Mouse (Mus musculus): ENCODE measurements around the gene Surf1. TPM values are rescaled to one million over a fixed set of nuclear protein-coding genes. Genes with fewer than 3 reads are reported as not detected.
"Not testable (repeated sequence)": the region's sequence is repeated elsewhere in the genome, so short reads cannot be mapped to it uniquely, and the experiment has no call there.

Gene Surf1
- polyA plus RNA-seq, 1 experiment = 53.8 TPM

DNA sequence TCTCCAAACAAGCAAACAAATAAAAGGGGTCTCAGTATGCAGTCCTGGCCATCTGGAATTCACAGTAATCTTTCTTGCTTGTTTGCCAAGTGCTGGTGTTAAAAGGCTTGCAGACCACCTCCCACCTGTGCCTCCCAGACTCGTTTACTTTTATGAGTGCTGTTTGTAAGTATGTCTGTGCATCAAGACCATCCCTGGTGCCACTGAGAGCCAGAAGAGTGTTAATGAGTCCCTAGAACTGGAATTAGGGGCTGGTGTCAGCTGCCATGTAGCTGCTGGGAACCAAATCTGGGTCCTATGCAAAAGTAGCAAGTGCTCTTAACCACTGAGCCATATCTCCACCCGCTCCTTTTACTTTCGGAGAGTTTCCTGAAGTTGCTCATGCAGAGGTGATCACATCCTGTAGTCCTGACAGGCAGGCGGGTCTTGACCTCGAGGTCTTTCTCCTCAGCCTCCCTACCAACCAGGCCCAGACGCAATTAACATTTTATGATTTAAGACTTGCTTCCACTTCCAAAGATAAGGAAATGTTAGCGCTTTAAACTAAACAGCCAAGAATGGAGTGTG is 14.4 kb downstream of the Surf1 start:
- TF ChIP-seq CEBPB (IDR thresholded peaks at IDR 0.05; ENCODE audit: insufficient read depth, poor library complexity, severe bottlenecking) (no peak), MAX (IDR thresholded peaks at IDR 0.05; ENCODE audit: low read depth) (no peak), TCF3 (IDR thresholded peaks at IDR 0.05; ENCODE audit: insufficient read length, low read depth) (no peak), MYOG (IDR thresholded peaks at IDR 0.05; ENCODE audit: control insufficient read depth in 1 of 3, insufficient read depth in 1 of 3, insufficient read length in 2 of 3, low read depth in 2 of 3) (no peak), TCF12 (IDR thresholded peaks at IDR 0.05; ENCODE audit: insufficient read depth, poor library complexity, severe bottlenecking) (no peak), USF1 (IDR thresholded peaks at IDR 0.05; ENCODE audit: low read depth) (no peak), POLR2A (IDR thresholded peaks at IDR 0.05; ENCODE audit: insufficient read length, low read depth) (no peak), SRF (IDR thresholded peaks at IDR 0.05; ENCODE audit: control insufficient read depth, insufficient read length, low read depth) (no peak)
- H3K36me3 ChIP-seq (ENCODE audit: control insufficient read depth, insufficient read depth) = peaks cover 27% of the 10 kb centered on the region

GRCm38 (mm10) chr2:26900731-26901130 is 15.6 kb downstream of the Surf1 start:
- Histone ChIP-seq H3K27me3 (ENCODE audit: control insufficient read depth, insufficient read depth, insufficient read length) (no peaks in the 10 kb centered on the region), H3K4me3 (peak overlapping the region; percentile 95), H3K36me3 (ENCODE audit: control insufficient read depth, insufficient read depth) (peaks cover 37% of the 10 kb centered on the region), H3K79me2 (ENCODE audit: control insufficient read depth, insufficient read depth) (peaks cover 41% of the 10 kb centered on the region), H3ac (ENCODE audit: control insufficient read depth, insufficient read length) (no peak overlapping the region), H3K4me2 (ENCODE audit: low read depth) (no peak overlapping the region)
- no peak for TF ChIP-seq REST (IDR thresholded peaks at IDR 0.05; ENCODE audit: insufficient read depth, insufficient read length)
- no peak for TF ChIP-seq TCF3 (IDR thresholded peaks at IDR 0.05; ENCODE audit: insufficient read length, low read depth)
- no peak for TF ChIP-seq CEBPB (IDR thresholded peaks at IDR 0.05; ENCODE audit: insufficient read depth, poor library complexity, severe bottlenecking)
- TF ChIP-seq TCF12 (IDR thresholded peaks at IDR 0.05; ENCODE audit: insufficient read depth, poor library complexity, severe bottlenecking) = no peak
- no peak for TF ChIP-seq MAX (IDR thresholded peaks at IDR 0.05; ENCODE audit: low read depth)
- TF ChIP-seq POLR2AphosphoS2 (IDR thresholded peaks at IDR 0.05; ENCODE audit: insufficient read length, low read depth) = no peak
- TF ChIP-seq POLR2A (IDR thresholded peaks at IDR 0.05; ENCODE audit: insufficient read length, low read depth) = no peak
- no peak for TF ChIP-seq SRF (IDR thresholded peaks at IDR 0.05; ENCODE audit: control insufficient read depth, insufficient read length, low read depth)
- no peak for TF ChIP-seq USF1 (IDR thresholded peaks at IDR 0.05; ENCODE audit: low read depth)
- no peak for TF ChIP-seq MYOD1 (IDR thresholded peaks at IDR 0.05; ENCODE audit: control insufficient read depth in 1 of 3, insufficient read length in 2 of 3, low read depth in 2 of 3)
- TF ChIP-seq MYOG (IDR thresholded peaks at IDR 0.05; ENCODE audit: control insufficient read depth in 1 of 3, insufficient read depth in 1 of 3, insufficient read length in 2 of 3, low read depth in 2 of 3) = no peak
- TF ChIP-seq E2F4 (IDR thresholded peaks at IDR 0.05; ENCODE audit: insufficient read depth) = no peak

More for the DNA sequence above, 14.4 kb downstream of the Surf1 start:
- H3K27me3 ChIP-seq (ENCODE audit: control insufficient read depth, insufficient read depth, insufficient read length) = no peaks in the 10 kb centered on the region
- peak overlapping the region; percentile 95 for H3K4me3 ChIP-seq
- H3K79me2 ChIP-seq (ENCODE audit: control insufficient read depth, insufficient read depth) = peaks cover 41% of the 10 kb centered on the region
- peak overlapping the region; percentile 61 for H3ac ChIP-seq (ENCODE audit: control insufficient read depth, insufficient read length)
- peak overlapping the region; percentile 97 for H3K4me2 ChIP-seq (ENCODE audit: low read depth)

DNA sequence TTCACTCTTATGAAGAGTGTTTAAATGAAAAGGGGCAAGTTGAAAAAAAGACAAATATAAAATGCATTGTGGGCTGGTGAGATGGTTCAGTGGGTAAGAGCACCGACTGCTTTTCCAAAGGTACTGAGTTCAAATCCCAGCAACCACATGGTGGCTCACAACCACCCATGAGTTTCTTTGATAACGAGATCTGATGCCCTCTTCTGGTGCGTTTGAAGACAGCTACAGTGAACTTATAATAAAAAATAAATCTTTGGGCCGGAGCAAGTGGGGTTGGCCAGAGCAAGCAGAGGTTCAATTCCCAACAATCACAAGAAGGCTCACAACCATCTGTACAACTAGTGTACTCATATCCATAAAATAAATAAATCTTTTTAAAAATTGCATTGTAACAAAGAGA is 20.4 kb downstream of the Surf1 start:
- H3K4me3 ChIP-seq = no peak overlapping the region
- TF ChIP-seq USF1 (IDR thresholded peaks at IDR 0.05; ENCODE audit: low read depth) (no peak), MYOD1 (IDR thresholded peaks at IDR 0.05; ENCODE audit: control insufficient read depth in 1 of 3, insufficient read length in 2 of 3, low read depth in 2 of 3) (no peak), TCF12 (IDR thresholded peaks at IDR 0.05; ENCODE audit: insufficient read depth, poor library complexity, severe bottlenecking) (no peak), MYOG (IDR thresholded peaks at IDR 0.05; ENCODE audit: control insufficient read depth in 1 of 3, insufficient read depth in 1 of 3, insufficient read length in 2 of 3, low read depth in 2 of 3) (no peak), POLR2AphosphoS2 (IDR thresholded peaks at IDR 0.05; ENCODE audit: insufficient read length, low read depth) (no peak), POLR2A (IDR thresholded peaks at IDR 0.05; ENCODE audit: insufficient read length, low read depth) (no peak), CEBPB (IDR thresholded peaks at IDR 0.05; ENCODE audit: insufficient read depth, poor library complexity, severe bottlenecking) (no peak), E2F4 (IDR thresholded peaks at IDR 0.05; ENCODE audit: insufficient read depth) (no peak), TCF3 (IDR thresholded peaks at IDR 0.05; ENCODE audit: insufficient read length, low read depth) (no peak), SRF (IDR thresholded peaks at IDR 0.05; ENCODE audit: control insufficient read depth, insufficient read length, low read depth) (no peak), MAX (IDR thresholded peaks at IDR 0.05; ENCODE audit: low read depth) (no peak), REST (IDR thresholded peaks at IDR 0.05; ENCODE audit: insufficient read depth, insufficient read length) (no peak)
- H3K36me3 ChIP-seq (ENCODE audit: control insufficient read depth, insufficient read depth) = peaks cover 71% of the 10 kb centered on the region
- H3K27me3 ChIP-seq (ENCODE audit: control insufficient read depth, insufficient read depth, insufficient read length) = no peaks in the 10 kb centered on the region
- no peak overlapping the region for H3ac ChIP-seq (ENCODE audit: control insufficient read depth, insufficient read length)
- peaks cover 14% of the 10 kb centered on the region for H3K79me2 ChIP-seq (ENCODE audit: control insufficient read depth, insufficient read depth)
- H3K4me2 ChIP-seq (ENCODE audit: low read depth) = no peak overlapping the region

- H3K27me3 ChIP-seq (ENCODE audit: control insufficient read depth, insufficient read depth, insufficient read length); H3K4me3 ChIP-seq; H3K4me2 ChIP-seq (ENCODE audit: low read depth); H3ac ChIP-seq (ENCODE audit: control insufficient read depth, insufficient read length); H3K79me2 ChIP-seq (ENCODE audit: control insufficient read depth, insufficient read depth): not testable (repeated sequence)
- peaks cover 22% of the 10 kb centered on the region for H3K36me3 ChIP-seq (ENCODE audit: control insufficient read depth, insufficient read depth)
Measured at GRCm38 (mm10) chr2:26886170-26886569, 30.2 kb downstream of the Surf1 start.

- not testable (repeated sequence) for H3ac ChIP-seq (ENCODE audit: control insufficient read depth, insufficient read length); H3K4me3 ChIP-seq; H3K27me3 ChIP-seq (ENCODE audit: control insufficient read depth, insufficient read depth, insufficient read length); H3K4me2 ChIP-seq (ENCODE audit: low read depth); H3K79me2 ChIP-seq (ENCODE audit: control insufficient read depth, insufficient read depth)
- peaks cover 20% of the 10 kb centered on the region for H3K36me3 ChIP-seq (ENCODE audit: control insufficient read depth, insufficient read depth)
Measured at GRCm38 (mm10) chr2:26885541-26885940, 30.8 kb downstream of the Surf1 start.
